Mouse (Mus musculus): ENCODE measurements at regions not wholly inside any gene's neighbourhood (a gene's known extent, or its start where the extent isn't known, plus 50 kb on each side); places are given as distances from the start of the nearest gene placed in this dataset.
"Not testable (repeated sequence)": the region's sequence is repeated elsewhere in the genome, so short reads cannot be mapped to it uniquely, and the experiment has no call there.

DNA sequence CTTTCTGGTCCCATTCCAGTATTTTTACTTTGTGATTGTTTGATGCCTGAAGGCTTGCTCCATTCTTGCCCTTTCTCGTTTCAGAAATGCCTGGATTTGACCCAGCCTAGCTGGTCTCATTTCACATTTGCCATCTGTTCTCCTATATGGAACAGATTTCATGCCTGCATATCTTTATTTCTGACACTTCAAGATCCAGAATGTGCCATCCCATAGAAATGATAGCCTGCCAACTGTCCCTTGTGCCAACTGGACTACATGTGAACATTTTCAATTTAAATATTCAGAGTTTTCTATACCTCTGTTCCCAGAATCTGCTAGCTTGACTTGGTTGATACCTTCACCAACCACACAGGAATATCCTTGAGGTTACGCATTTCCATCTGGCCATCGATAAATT lies 669.0 kb downstream of the Fscb start:
- DNase-seq (ENCODE audit: low spot score in 2 of 2): no peak

DNA sequence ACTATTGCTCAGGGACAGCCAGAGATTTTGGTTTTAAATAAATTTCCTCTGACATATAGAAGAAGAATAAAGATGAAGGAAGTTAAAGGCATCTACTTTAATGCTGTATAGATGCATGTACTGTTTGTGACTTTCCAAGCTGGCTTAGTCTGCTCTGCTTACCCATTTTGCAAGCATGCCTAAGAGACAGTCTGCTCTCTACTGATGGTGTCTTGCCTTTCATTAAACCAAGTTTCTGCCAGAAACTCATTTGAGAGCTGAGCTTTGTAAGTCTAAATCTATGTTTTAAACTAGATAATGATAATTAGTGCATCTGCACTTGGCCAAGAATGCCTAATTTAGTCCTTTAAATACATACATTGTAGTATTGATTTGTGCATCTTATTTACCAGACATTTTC lies 670.5 kb downstream of the Fscb start:
- no peak for DNase-seq (ENCODE audit: low spot score in 2 of 2)

DNA sequence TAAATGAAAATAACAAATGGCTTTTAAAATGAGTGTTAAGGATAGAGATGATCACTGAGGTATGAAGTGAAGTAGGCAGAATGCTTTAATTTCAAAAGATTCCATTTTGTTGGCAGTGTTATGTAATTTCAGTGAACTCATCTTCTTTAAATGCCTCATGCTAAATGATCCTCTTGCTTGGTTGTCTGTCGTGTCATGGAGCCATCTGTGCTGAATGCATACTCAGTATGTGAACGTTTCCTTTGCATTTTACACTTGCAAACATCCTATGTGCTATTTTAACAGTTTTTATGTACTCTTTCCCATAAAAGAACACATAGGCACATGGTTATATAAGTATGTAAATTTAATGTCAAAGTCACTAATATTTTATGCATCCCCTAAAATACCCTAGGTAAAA lies 682.8 kb downstream of the Fscb start:
- DNase-seq (ENCODE audit: low spot score in 2 of 2): peak in 1 of 2 experiments; percentile 36

DNA sequence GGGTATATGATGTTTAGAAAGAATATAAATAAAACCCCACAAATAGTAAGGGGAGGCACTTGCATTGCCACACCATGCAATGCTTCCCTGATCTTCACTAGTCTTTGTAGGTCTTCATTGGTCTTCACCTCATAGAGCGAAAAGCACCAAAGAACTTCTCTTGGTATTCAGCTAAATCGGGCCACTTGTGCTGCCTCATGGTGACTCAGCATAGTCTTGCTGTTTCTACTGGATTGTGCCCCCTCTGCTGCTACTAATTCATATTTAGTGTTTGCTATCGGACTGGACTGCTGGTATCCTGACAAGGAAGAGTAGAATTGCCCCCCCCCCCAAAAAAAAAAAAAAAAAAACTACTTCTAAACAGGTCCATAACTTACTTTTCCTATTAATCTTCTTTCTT lies 696.6 kb downstream of the Fscb start:
- no peak for DNase-seq (ENCODE audit: low spot score in 2 of 2)

DNA sequence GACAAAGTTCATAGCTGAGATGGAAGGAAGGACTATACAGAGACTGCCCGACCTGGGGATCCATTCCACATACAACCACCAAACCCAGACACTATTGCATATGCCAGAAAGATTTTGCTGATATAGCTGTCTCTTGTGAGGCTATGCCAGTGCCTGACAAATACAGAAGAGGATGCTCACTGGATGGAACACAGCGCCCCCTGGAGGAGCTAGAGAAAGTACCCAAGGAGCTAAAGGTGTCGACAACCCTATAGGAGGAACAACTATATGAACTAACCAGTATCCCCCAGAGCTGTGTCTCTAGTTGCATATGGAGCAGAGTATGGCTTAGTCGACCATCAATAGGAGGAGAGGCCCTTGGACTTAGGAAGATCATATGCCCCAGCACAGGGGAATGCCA lies 713.4 kb downstream of the Fscb start:
- not testable (repeated sequence) for DNase-seq (ENCODE audit: low spot score in 2 of 2)

Measured in right cerebral cortex, postnatal 36 days (tissue).